Mouse (Mus musculus) midbrain, embryonic 12.5 days (tissue): ENCODE data around the gene Kdm2b. TPM values are rescaled to one million over a fixed set of nuclear protein-coding genes. Genes with fewer than 3 reads are reported as not detected.
"Not testable (repeated sequence)": the region's sequence is repeated elsewhere in the genome, so short reads cannot be mapped to it uniquely, and the experiment has no call there.

ENCODE experiments used
- ATAC-seq: fragments of 200-750 bp; cut with Nextera tagmentation; 2 replicates; pipeline ENCODE4 v1.8.0; 2017; ENCODE audit warnings: low read depth, moderate TSS enrichment, moderate library complexity; ENCODE audit not compliant: low FRiP score
- H3K27ac ChIP-seq: fragments of 300-500 bp; sonication (generic); replicated peaks from 2 replicates; pipeline ENCODE4 v1.5.1; 2016; ENCODE audit warnings: mild to moderate bottlenecking
- H3K27me3 ChIP-seq: fragments of 300-500 bp; sonication (generic); 2 replicates; pipeline ENCODE4 v1.6.1; 2016; ENCODE audit warnings: mild to moderate bottlenecking
- H3K36me3 ChIP-seq: fragments of 300-500 bp; sonication (generic); 2 replicates; pipeline ENCODE4 v1.6.1; 2016
- H3K4me1 ChIP-seq: fragments of 300-500 bp; sonication (generic); 2 replicates; pipeline ENCODE4 v1.6.1; 2016
- H3K4me2 ChIP-seq: fragments of 300-500 bp; sonication (generic); replicated peaks from 2 replicates; pipeline ENCODE4 v1.6.1; 2016; ENCODE audit warnings: mild to moderate bottlenecking, moderate library complexity
- H3K4me3 ChIP-seq: fragments of 300-500 bp; sonication (generic); 2 replicates; pipeline ENCODE4 v1.5.1; 2016; ENCODE audit warnings: mild to moderate bottlenecking
- H3K9ac ChIP-seq: fragments of 300-500 bp; sonication (generic); replicated peaks from 2 replicates; pipeline ENCODE4 v1.6.1; 2016; ENCODE audit warnings: mild to moderate bottlenecking, moderate library complexity
- H3K9me3 ChIP-seq: fragments of 300-500 bp; sonication (generic); 2 replicates; pipeline ENCODE4 v1.6.1; 2016; ENCODE audit warnings: mild to moderate bottlenecking
- WGBS: fragments of 180-500 bp; shearing (Covaris S2); methylation state at CpG from one replicate; pipeline ENCODE4 v1.1.7; 2016; 5-methylcytosine and 5-hydroxymethylcytosine counted together
- polyA plus RNA-seq: library from polyadenylated mRNA; unstranded; fragments of >200 nt; fragmentation: Nextera tagmentation; extraction: Ambion mirVana; gene quantifications from 2 replicates; pipeline ENCODE4 v1.2.1, GENCODE M21; 2016

Kdm2b gene
- polyA plus RNA-seq, 1 experiment from 2014 or later = 108 TPM

DNA sequence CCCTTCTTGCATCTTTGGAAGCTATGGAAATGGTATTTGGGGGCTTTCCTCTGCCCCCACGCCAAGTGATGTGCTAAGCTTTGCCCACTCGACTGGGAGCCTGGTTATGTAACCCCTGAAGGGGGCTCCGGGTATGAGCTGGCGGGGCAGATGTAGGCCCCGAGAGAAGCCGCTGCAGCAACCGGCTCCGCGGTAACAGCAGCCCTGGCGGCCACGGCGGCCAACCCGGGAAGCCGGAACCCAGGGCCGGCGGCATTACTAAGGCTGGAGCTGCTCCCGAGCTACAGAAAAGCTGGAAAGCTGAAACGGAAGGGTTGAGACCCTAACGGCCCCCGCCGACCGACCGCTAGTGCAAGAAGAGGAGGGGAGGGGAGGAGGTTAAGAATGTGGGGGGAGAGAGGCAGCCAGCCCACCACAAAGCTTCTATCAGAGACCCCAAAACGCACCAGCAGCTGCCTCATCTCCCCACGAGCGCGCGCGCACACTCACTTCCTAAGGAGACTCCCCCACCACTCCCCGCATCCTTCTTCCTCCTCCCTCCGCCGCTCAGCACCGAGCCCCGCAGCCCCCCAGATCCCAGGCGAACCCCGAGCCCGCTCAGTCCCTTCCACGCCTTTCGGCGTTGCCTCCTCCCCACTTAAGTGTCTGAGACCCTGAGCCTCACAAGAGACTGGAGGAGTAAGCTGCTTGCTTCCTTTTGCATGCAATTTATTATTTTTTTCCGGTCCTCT is 1.4 kb downstream of the Kdm2b start:
- Histone ChIP-seq H3K4me2 (peak overlapping the region; percentile 97), H3K27me3 (no peaks in the 10 kb centered on the region), H3K4me1 (peaks cover 62% of the 10 kb centered on the region), H3K9me3 (no peaks in the 10 kb centered on the region), H3K36me3 (no peaks in the 10 kb centered on the region), H3K27ac (peak overlapping the region; percentile 91), H3K9ac (peak overlapping the region; percentile 81), H3K4me3 (peak overlapping the region; percentile 75)
- ATAC-seq = 0 out of 2 replicates have a peak, but pooled peaks have one; percentile 5
- 0% methylated on average over 38 of the region's 41 CpGs for WGBS

DNA sequence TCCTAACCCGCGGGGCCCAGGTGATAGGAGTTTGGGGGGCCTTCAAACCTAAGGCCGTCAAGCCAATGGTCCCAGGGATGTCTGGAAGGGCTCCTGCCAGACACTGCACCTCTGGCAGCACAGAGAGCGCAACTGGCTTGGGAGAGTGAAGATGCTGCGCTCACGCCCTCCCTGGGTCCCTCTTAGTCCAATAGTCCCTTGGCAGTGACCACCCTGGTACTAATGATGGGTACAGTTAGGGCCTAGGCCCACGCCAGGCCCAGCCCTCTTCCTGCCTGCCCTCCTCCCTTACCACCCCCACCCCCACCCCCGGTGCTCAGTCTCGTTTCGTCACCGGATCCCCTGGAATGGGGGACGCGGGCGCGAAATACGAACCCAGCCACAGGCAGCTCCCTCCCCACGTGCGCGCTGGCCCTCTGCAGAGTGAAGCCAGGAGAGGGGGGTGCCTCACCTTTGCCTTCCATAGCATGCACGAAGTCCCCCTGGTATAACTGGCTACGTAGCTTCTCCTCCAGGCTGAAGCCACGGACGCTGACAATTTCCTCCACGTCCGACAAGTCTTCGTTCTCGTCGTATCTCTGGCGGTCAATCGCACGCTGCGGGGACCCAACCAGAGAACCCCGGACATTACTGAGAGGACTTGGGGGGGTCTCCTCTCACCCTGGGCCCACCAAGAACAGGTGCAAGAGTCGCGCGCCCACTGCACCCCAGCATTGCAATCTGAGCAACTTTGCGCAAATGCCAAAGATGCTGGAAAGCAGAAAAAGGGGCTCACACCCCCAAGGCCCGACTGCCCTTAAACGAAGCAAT is 2.2 kb downstream of the Kdm2b start:
- peak overlapping the region; percentile 75 for H3K4me3 ChIP-seq
- H3K4me2 ChIP-seq = peak overlapping the region; percentile 97
- peak; percentile 32 for ATAC-seq
- no peaks in the 10 kb centered on the region for H3K9me3 ChIP-seq
- H3K36me3 ChIP-seq = peaks cover 1% of the 10 kb centered on the region; the same call in 1 of the 2 replicates
- H3K27me3 ChIP-seq = no peaks in the 10 kb centered on the region
- under 1% methylated on average over 39 of the region's 39 CpGs for WGBS
- peak overlapping the region; percentile 81 for H3K9ac ChIP-seq
- peaks cover 62% of the 10 kb centered on the region for H3K4me1 ChIP-seq
- H3K27ac ChIP-seq = peak overlapping the region; percentile 91

DNA sequence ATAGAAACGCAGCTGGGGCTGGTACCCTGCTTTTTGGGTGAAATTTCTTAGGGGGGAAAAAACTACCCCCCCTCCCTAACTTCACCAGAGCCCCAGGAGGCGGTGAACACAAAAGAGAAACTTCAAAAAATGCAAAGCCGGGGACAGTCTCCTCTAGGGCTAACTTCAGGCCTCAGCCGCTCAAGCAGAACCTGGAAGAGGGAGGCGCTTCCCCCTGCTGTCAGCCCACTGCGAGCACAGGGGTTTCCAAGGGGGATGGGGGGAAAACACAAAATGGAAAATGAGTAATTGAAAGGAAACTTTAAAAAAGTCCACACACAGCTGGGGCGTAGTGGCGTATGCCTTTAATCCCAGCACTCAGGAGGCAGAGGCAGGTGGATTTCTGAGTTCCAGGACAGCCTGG is 3.5 kb downstream of the Kdm2b start:
- Histone ChIP-seq H3K4me1 (peaks cover 53% of the 10 kb centered on the region), H3K27me3 (no peaks in the 10 kb centered on the region), H3K4me2 (peak overlapping the region; percentile 97), H3K9ac (no peak overlapping the region; the same call in 1 of the 2 replicates), H3K36me3 (peaks cover 5% of the 10 kb centered on the region; the same call in 1 of the 2 replicates), H3K27ac (peak overlapping the region; percentile 77), H3K9me3 (no peaks in the 10 kb centered on the region), H3K4me3 (peak overlapping the region; percentile 75; the same call in 1 of the 2 replicates)
- ATAC-seq = no peak
- 12% methylated on average over 8 of the region's 8 CpGs for WGBS

DNA sequence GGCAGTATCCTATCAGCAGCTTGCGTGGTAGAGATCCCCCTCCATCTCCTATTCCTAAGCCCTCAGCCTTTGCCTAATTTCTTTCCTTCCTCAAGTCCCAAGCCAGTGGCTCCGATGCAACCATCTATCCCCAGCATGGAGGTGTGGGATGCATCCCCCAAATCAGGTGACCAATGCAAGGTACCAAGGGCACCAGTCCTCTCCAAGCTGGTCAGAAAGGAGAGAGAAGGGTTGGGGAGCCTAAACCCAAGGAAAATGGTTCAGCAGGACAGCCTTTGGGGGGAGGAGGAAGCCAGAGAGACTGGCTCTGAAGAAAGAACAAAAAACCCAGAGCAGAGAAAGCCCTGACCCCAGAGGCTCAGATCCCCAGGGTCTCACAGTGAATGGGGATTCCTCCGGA is 4.3 kb downstream of the Kdm2b start:
- Histone ChIP-seq H3K27ac (peak overlapping the region; percentile 77), H3K4me3 (0 out of 2 replicates have a peak overlapping the region, but pooled peaks have one; percentile 15), H3K4me1 (peaks cover 45% of the 10 kb centered on the region), H3K27me3 (no peaks in the 10 kb centered on the region), H3K9me3 (no peaks in the 10 kb centered on the region), H3K9ac (peak overlapping the region; percentile 31; the same call in 1 of the 2 replicates), H3K4me2 (peak overlapping the region; percentile 97), H3K36me3 (peaks cover 10% of the 10 kb centered on the region; the same call in 1 of the 2 replicates)
- no peak for ATAC-seq
- WGBS = 31% methylated on average over 3 of the region's 3 CpGs

DNA sequence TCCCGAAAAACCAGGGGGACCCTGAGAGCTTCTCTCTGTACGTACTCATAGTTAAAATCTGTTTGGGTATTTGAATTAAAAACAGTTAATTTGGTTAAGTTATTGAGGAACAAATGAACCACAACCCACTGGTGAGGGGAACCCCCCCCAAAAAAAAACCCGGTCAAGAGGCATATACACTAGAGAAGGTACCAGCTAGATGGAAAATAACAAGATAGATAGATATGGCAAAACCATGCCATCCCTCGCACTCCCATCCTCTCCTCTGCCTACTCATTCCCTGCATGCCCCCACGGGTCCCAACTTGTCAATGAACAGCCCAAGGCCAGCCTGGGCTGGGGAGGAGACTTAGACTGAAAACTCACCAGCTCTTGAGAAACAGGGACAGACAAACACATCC is 5.1 kb downstream of the Kdm2b start:
- peaks cover 11% of the 10 kb centered on the region; the same call in 1 of the 2 replicates for H3K36me3 ChIP-seq
- H3K9ac ChIP-seq = no peak overlapping the region
- H3K4me1 ChIP-seq = peaks cover 37% of the 10 kb centered on the region
- peak overlapping the region; percentile 97; the same call in 1 of the 2 replicates for H3K4me2 ChIP-seq
- no peak overlapping the region for H3K4me3 ChIP-seq
- no peak for ATAC-seq
- H3K9me3 ChIP-seq = no peaks in the 10 kb centered on the region
- H3K27me3 ChIP-seq = no peaks in the 10 kb centered on the region
- no peak overlapping the region for H3K27ac ChIP-seq
- 73% methylated on average over 5 of the region's 5 CpGs for WGBS

DNA sequence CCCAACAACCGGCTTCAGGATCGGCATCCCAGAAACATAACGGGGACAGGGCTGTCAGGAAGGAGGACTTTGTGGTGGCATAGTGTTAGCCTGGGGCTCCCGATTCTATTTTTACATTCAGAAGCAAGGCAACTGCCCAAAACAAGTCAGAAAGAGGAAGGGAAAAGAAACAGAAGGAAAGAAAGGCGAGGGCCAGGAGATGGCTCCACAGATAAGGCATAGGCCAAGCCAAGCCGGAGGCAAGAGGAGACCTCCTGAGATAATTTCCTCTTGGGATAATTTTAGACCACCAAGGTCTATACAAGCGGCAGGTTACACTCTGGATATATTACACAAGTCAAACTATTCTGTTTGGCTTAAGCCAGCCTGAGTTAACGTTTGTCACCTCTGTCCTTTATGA is 10.7 kb downstream of the Kdm2b start:
- H3K9ac ChIP-seq = no peak overlapping the region
- no peaks in the 10 kb centered on the region for H3K27me3 ChIP-seq
- ATAC-seq = no peak
- peaks cover 20% of the 10 kb centered on the region; the same call in 1 of the 2 replicates for H3K36me3 ChIP-seq
- no peaks in the 10 kb centered on the region for H3K9me3 ChIP-seq
- H3K4me2 ChIP-seq = no peak overlapping the region
- H3K4me1 ChIP-seq = no peaks in the 10 kb centered on the region
- no peak overlapping the region for H3K27ac ChIP-seq
- WGBS = 97% methylated on average over 8 of the region's 8 CpGs
- no peak overlapping the region for H3K4me3 ChIP-seq

DNA sequence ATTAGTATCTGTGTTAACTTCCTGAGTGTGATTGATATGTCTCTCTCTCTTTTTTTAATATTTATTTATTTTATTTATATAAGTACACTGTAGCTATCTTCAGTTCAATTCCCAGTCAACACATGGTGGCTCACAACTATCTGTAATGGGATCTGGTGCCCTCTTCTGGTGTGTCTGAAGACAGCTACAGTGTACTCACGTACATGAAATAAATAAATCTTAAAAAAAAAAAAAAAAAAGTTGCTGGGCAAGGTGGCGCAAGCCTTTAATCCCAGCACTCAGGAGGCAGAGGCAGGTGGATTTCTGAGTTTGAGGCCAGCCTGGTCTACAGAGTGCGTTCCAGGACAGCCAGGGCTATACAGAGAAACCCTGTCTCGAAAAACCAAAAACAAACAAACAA is 14.9 kb downstream of the Kdm2b start:
- H3K4me1 ChIP-seq, H3K27ac ChIP-seq, ATAC-seq, H3K9ac ChIP-seq, H3K27me3 ChIP-seq, H3K4me2 ChIP-seq, H3K9me3 ChIP-seq, H3K36me3 ChIP-seq, H3K4me3 ChIP-seq: not testable (repeated sequence)
- 94% methylated on average over 4 of the region's 4 CpGs for WGBS

DNA sequence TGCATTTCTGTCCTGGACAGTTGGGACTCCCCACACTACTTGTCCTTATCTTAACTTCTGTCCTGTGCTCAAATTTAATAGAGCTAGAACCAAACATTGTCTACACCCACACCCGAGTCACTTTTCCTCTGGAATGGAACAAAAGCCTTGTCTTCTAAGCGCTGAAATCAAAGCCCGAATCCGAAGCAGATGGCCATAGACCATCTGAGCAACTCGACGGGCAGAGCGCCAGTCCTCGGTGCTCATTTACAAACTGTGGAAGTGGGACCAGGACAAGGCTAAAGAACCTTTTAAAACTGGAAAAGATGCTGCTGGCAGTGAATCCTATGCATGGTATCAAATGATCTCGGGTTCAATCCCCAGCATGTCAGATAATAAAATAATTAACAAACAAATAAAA is 17.5 kb downstream of the Kdm2b start:
- ATAC-seq = no peak
- no peak overlapping the region for H3K4me2 ChIP-seq
- H3K4me3 ChIP-seq = no peak overlapping the region
- 78% methylated on average over 9 of the region's 9 CpGs for WGBS
- 0 out of 2 replicates have a peak, but pooled peaks cover 5% of the 10 kb centered on the region for H3K36me3 ChIP-seq
- no peaks in the 10 kb centered on the region for H3K27me3 ChIP-seq
- no peak overlapping the region for H3K9ac ChIP-seq
- H3K9me3 ChIP-seq = no peaks in the 10 kb centered on the region
- H3K4me1 ChIP-seq = no peaks in the 10 kb centered on the region; the same call in 1 of the 2 replicates
- H3K27ac ChIP-seq = no peak overlapping the region; the same call in 1 of the 2 replicates

DNA sequence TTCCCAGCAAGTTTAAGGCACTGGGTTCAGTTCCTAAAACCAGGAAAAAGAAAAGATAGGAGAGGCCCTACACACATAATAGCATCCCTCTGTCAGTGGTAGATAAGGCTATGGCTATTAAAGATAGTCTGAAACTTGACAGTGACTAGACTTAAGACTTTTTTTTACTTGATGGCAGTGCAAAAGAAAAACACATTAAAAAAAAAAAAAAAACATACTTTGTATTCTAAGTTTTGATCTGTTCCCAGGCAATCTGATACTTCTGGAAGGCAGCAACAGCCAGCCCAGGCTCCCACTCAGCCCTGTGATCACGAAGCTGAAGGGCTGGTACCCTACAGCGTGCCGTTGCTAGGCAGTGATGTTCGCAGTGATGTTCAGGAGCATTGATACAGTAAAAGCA is 18.2 kb downstream of the Kdm2b start:
- Histone ChIP-seq H3K9ac (no peak overlapping the region), H3K4me2 (no peak overlapping the region), H3K4me1 (no peaks in the 10 kb centered on the region; the same call in 1 of the 2 replicates), H3K27ac (no peak overlapping the region), H3K4me3 (no peak overlapping the region), H3K36me3 (no peaks in the 10 kb centered on the region), H3K9me3 (no peaks in the 10 kb centered on the region), H3K27me3 (no peaks in the 10 kb centered on the region)
- no peak for ATAC-seq
- 92% methylated on average over 4 of the region's 4 CpGs for WGBS

DNA sequence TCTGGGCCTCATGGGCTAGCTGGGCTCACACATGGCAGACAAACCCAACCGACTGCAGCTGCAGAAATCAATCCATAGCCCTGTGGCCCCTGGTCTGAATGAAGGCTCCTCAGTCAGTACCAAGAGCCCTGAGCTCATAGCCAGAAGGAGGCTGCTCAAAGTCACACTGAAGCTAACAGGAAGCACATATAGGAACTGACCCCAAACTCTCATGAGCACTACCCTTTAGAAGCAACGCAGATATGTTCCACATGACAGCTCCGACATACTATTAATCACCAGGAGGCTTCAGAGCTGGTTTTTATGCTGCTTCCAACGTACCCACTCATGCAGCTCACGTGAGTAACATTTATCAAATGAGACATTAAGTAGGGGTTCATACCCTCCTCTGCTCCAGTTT is 19.6 kb downstream of the Kdm2b start:
- Histone ChIP-seq H3K27me3 (no peaks in the 10 kb centered on the region), H3K9ac (no peak overlapping the region), H3K4me1 (no peaks in the 10 kb centered on the region; the same call in 1 of the 2 replicates), H3K27ac (no peak overlapping the region), H3K36me3 (no peaks in the 10 kb centered on the region), H3K4me2 (no peak overlapping the region), H3K9me3 (no peaks in the 10 kb centered on the region), H3K4me3 (no peak overlapping the region)
- no peak for ATAC-seq
- 86% methylated on average over 5 of the region's 5 CpGs for WGBS

DNA sequence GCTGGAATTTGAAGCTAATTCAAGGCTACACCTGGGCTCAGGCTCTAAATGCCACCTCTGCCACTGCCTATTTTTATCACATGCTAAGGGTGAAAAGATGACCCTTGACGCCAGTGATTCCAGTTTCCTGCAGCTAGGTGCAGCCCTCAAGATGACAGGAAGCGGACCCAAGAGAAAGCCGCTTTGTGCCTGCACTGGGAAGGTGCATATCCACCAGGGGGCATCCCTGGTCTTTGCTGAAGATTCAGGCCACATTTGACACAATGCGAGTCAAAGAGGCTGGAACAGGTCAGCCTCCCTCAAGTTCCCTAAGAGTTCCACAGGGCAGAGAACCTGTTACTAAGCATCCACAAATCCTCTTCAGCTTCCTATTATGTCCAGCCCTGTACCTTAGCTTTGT is 21.3 kb downstream of the Kdm2b start:
- no peaks in the 10 kb centered on the region for H3K36me3 ChIP-seq
- ATAC-seq = no peak
- no peak overlapping the region for H3K4me3 ChIP-seq
- H3K4me1 ChIP-seq = no peaks in the 10 kb centered on the region; the same call in 1 of the 2 replicates
- no peak overlapping the region for H3K9ac ChIP-seq
- H3K27me3 ChIP-seq = no peaks in the 10 kb centered on the region
- H3K9me3 ChIP-seq = no peaks in the 10 kb centered on the region
- WGBS = 38% methylated on average over 4 of the region's 4 CpGs
- no peak overlapping the region for H3K4me2 ChIP-seq
- no peak overlapping the region for H3K27ac ChIP-seq

DNA sequence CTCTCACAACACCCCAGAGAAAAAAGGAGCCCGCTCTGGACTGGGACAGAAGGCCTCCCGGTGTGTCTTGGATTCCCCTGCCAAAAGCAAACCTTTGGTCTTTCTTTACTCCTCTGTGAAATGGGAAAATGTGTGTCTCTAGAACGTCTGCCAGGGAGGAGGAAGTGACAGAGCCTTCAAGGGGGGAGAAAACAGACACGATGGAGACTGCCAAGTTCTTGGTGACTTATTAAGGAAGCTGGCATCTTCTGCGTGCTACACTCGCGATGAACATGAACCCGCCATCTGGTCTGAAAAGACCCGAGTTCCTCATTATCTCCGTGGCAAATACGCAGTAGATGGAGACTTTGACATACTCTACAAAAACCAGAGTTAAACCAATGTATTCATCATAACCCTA is 24.2 kb downstream of the Kdm2b start:
- ATAC-seq = no peak
- Histone ChIP-seq H3K4me3 (no peak overlapping the region), H3K27ac (no peak overlapping the region), H3K36me3 (no peaks in the 10 kb centered on the region), H3K27me3 (no peaks in the 10 kb centered on the region), H3K4me2 (no peak overlapping the region), H3K9ac (no peak overlapping the region), H3K4me1 (no peaks in the 10 kb centered on the region), H3K9me3 (no peaks in the 10 kb centered on the region)
- WGBS = 90% methylated on average over 11 of the region's 11 CpGs
